Mouse (Mus musculus): Measurements from ENCODE around the gene Fut11. TPM values are rescaled to one million over a fixed set of nuclear protein-coding genes. Genes with fewer than 3 reads are reported as not detected.

Gene Fut11
- total RNA-seq (2022) = 1 to 10 TPM; 1.3 to 2.0 (median 1.5) TPM

GRCm38 (mm10) chr14:20694884-20695760 is at the start of gene Fut11:
Gene Fut11 (plus strand): TSS chr14:20694968.
- DNase-seq (ENCODE audit: low spot score in 2 of 2) = peak; percentile 57 to 75

GRCm38 (mm10) chr14:20645547-20645946 is 49.2 kb upstream of the Fut11 start:
- DNase-seq (ENCODE audit: low spot score in 2 of 2) = no peak

GRCm38 (mm10) chr14:20646381-20646780 is 48.4 kb upstream of the Fut11 start:
- no peak for DNase-seq (ENCODE audit: low spot score in 2 of 2)

GRCm38 (mm10) chr14:20651000-20651399 is 43.8 kb upstream of the Fut11 start:
- no peak for DNase-seq (ENCODE audit: low spot score in 2 of 2)

GRCm38 (mm10) chr14:20651722-20652256 is 43.0 kb upstream of the Fut11 start:
- DNase-seq (ENCODE audit: low spot score in 2 of 2) = peak; percentile 76 to 87

GRCm38 (mm10) chr14:20654690-20655421 is 39.9 kb upstream of the Fut11 start:
- DNase-seq (ENCODE audit: low spot score in 2 of 2) = no peak

GRCm38 (mm10) chr14:20655731-20656130 is 39.0 kb upstream of the Fut11 start:
- peak in 1 of 2 experiments; percentile 80 for DNase-seq (ENCODE audit: low spot score in 2 of 2)

- peak in 1 of 2 experiments; percentile 75 for DNase-seq (ENCODE audit: low spot score in 2 of 2)
Measured at GRCm38 (mm10) chr14:20656361-20656760, 38.4 kb upstream of the Fut11 start, which contains the start of gene Myoz1. Gene Myoz1 (minus strand): TSS chr14:20656540.

GRCm38 (mm10) chr14:20658326-20658725 is 36.4 kb upstream of the Fut11 start:
- no peak for DNase-seq (ENCODE audit: low spot score in 2 of 2)

GRCm38 (mm10) chr14:20658902-20659301 is 35.9 kb upstream of the Fut11 start:
- DNase-seq (ENCODE audit: low spot score in 2 of 2) = no peak

GRCm38 (mm10) chr14:20659687-20660086 is 35.1 kb upstream of the Fut11 start:
- DNase-seq (ENCODE audit: low spot score in 2 of 2) = no peak

GRCm38 (mm10) chr14:20660827-20661660 is 33.7 kb upstream of the Fut11 start:
- peak; percentile 92 to 94 for DNase-seq (ENCODE audit: low spot score in 2 of 2)

GRCm38 (mm10) chr14:20661661-20662331 is 33.0 kb upstream of the Fut11 start:
- no peak for DNase-seq (ENCODE audit: low spot score in 2 of 2)

GRCm38 (mm10) chr14:20662740-20663139 is 32.0 kb upstream of the Fut11 start:
- DNase-seq (ENCODE audit: low spot score in 2 of 2) = no peak

GRCm38 (mm10) chr14:20663601-20664000 is 31.2 kb upstream of the Fut11 start:
- DNase-seq (ENCODE audit: low spot score in 2 of 2) = no peak

- peak in 1 of 2 experiments; percentile 45 for DNase-seq (ENCODE audit: low spot score in 2 of 2)
Measured at GRCm38 (mm10) chr14:20664436-20664835, 30.3 kb upstream of the Fut11 start.

GRCm38 (mm10) chr14:20667469-20667868 is 27.3 kb upstream of the Fut11 start:
- no peak for DNase-seq (ENCODE audit: low spot score in 2 of 2)

- DNase-seq (ENCODE audit: low spot score in 2 of 2) = peak; percentile 71 to 83
Measured at GRCm38 (mm10) chr14:20668154-20668810, 26.5 kb upstream of the Fut11 start, which contains the start of gene Synpo2l. Gene Synpo2l (minus strand): TSS chr14:20668354.

- no peak for DNase-seq (ENCODE audit: low spot score in 2 of 2)
Measured at GRCm38 (mm10) chr14:20672990-20673389, 21.8 kb upstream of the Fut11 start.

- DNase-seq (ENCODE audit: low spot score in 2 of 2) = no peak
Measured at GRCm38 (mm10) chr14:20673735-20674063, 21.1 kb upstream of the Fut11 start.

All from gastrocnemius, adult 8-10 months (tissue).